Mouse (Mus musculus) left cerebral cortex, adult 6 months (tissue): Measurements from ENCODE around the gene Smim13. TPM values are rescaled to one million over a fixed set of nuclear protein-coding genes. Genes with fewer than 3 reads are reported as not detected.

Source experiments
- long read RNA-seq, 2 experiments: library from polyadenylated mRNA; unstranded; transcript quantifications; one replicate each; pipeline ENCODE4 v2.0.0; 2019 to 2020
- polyA plus RNA-seq: library from polyadenylated mRNA; unstranded; fragments of <200 nt; fragmentation: Nextera tagmentation; gene quantifications from 2 replicates; pipeline ENCODE4 v1.2.3, GENCODE M21; 2021

The Smim13 gene
- polyA plus RNA-seq = 34.1 and 53.7 TPM in 2 replicates
- long read RNA-seq, experiment 1, full-length matches to known transcripts = 132 of 229 reads
- long read RNA-seq, experiment 1, partial matches to known transcripts = 94 of 229 reads
- long read RNA-seq, experiment 1, other reads (novel, unspliced or antisense) = 3 of 229 reads
- long read RNA-seq, experiment 2, full-length matches to known transcripts = 1 of 70 reads
- long read RNA-seq, experiment 2, partial matches to known transcripts = 0 of 70 reads
- long read RNA-seq, experiment 2, other reads (novel, unspliced or antisense) = 69 of 70 reads

DNA sequence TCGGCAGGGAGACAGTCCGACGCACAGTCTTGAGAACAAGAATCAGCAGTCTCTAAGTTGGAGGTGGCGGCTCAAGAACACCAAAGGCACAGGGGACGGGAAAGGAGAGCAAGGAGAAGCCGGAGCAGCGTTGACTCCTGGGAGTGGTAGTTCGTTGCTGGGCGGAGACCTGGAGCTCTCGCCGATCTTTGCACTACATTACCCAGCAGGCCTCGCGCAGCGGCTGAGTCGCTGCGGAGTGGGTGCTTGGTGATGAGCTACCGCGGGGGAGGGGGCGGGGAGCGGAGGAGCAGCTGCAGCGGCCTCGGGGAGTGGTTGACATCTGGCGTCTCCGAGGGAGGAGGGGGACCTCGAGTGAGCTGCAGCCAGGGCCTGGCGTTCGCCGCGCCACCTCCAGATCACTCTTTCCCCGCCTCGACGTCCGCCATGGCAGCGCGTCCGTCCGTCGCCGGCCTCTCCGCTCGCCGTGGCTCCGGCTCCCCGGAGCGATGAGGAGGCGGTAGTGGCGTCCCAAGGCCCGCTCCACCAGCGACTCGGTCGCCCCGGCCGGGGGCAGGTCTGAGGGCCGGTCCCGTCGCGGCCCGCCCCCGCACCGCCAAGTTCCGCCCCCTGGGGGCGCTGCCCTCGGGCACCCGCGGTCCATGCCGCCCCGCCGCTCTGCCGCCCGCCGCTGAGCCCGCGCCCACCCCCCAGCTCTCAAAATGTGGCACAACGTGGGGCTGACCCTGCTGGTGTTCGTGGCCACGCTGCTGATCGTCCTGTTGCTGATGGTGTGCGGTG is at the start of gene Smim13:
Smim13 (plus strand) TSS at position 307 of the 780 bp plus-strand sequence.

GRCm38 (mm10) chr13:41220304-41220834 is 29.3 kb upstream of the Smim13 start, which contains the start of gene Elovl2:
Gene Elovl2, minus strand, starts transcription at chr13:41220405.

DNA sequence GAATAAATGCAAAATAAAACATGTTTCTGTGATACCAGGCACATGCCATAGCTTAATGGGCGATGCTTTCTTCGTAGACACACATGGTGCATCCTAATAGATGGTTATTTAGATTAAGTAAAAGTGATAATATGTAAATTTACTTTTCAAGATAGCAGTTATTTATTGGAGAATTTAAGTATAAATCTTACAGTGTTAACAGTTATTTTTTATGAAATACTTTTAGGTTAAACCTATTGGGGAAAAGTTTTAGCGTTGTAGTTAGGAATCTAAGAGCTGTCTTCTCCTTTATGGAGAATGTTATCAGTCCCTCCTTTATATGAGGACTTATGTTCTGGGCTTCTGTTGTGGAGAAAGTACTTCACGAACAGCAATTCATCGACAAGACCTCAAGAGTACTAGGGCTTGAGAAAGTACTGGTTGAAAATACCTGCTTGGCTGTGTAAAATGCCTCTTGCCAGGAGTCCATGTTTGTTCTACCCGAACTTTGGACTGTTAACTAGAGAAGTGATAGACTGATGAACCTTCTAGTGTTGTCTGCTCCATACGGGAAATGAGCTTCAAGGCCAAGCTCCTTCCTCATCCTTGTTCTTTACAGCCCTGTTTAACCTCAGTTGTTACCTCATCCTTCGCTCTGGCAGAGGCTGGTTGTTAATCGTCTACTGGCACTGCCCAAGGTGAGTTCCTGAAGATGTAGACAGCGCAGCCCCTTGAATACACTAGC is 24.4 kb downstream of the Smim13 start, which contains the start of gene Gm17364:
Gm17364 (minus strand) TSS at position 51 of the 724 bp plus-strand sequence.

Other genes with a start within 250 kb of the Smim13 start
- gene Pak1ip1, start 248.8 kb upstream of the Smim13 start, polyA plus RNA-seq = 52.6 and 60.9 TPM in 2 replicates
- 115 and 136 TPM in 2 replicates for gene Tmem14c, start 233.6 kb upstream of the Smim13 start, polyA plus RNA-seq
- 1.4 and 1.5 TPM in 2 replicates for gene Mak, start 170.1 kb upstream of the Smim13 start, polyA plus RNA-seq
- not detected in 2 replicates for gene Gcm2, start 138.8 kb upstream of the Smim13 start, polyA plus RNA-seq
- 0.10 TPM in 1 of 2 replicates, not detected in the other for gene Sycp2l, start 135.5 kb upstream of the Smim13 start, polyA plus RNA-seq
- gene Elovl2, start 29.4 kb upstream of the Smim13 start, polyA plus RNA-seq = 12.1 and 13.7 TPM in 2 replicates
- gene Gm17364, start 24.1 kb downstream of the Smim13 start, polyA plus RNA-seq = not detected in 2 replicates
- 1.8 and 2.9 TPM in 2 replicates for gene Nedd9, start 237.5 kb downstream of the Smim13 start, polyA plus RNA-seq